Mouse (Mus musculus) embryo, embryonic 9.5 days (tissue): ENCODE measurements around the gene Actn4.

Experiments
- DNase-seq: peaks from one replicate; pipeline ENCODE4 v3.0.0-alpha.2; 2017; ENCODE audit errors: extremely low spot score

Actn4 gene

DNA sequence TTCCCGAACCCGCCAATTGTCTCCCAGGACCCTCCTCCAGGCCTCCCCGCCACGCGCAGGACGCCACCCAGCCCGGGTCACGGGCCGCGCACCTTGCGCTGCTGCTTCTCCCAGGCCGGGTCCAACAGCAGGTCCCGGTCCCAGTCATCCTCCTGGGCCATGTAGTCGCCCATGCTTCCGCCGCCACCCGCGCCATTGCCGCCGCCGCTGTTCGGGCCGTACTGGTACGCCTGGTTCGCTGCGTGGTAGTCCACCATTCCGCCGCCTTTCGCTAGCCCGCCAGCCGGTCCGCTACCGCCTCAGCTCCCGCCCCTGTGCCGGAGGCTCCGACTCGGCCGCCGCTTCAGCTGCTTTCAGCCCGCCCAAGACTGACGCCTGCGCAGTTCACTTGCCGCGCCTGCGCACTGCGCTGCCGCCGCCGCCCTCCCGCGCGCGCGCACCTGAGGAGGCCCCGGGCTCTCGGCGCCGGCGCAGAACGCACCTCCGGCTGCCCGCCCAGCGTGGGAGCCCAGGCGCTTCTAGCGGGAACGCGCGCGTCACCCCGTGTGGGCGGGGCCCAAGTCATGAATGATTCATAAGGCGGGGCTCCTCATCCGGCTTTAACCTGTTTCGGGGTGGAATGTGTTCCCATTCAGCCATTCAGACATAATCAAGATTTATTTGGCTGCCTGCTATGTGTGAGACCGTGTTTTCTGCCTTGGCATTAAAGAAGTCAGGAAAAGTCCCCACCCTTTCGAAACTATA, at the start of gene Actn4:
Gene Actn4, minus strand, starts transcription at position 414 of the 744 bp plus-strand sequence.
- DNase-seq: peak; percentile 98

- DNase-seq: no peak
These were observed 46.6 kb upstream of the Actn4 start for GRCm38 (mm10) chr7:29008714-29009113.

DNA sequence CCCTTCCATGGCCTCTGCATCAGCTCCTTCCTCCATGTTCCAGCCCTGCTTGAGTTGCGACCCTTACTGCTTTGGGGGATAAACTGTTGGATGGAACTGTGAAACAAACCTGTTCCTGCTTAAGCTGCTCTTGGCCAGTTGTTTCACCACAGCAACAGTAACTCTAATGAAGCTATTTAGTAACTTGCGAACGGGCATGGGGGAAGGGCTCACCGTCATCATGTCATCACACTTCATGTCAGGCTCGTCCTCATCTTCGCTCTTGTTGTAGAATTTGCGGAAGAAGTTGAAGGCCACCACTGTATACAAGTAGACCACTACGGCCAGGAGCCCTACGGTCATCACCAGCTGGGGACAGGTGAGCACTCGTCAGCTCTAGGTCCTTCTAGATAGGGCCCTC, 46.0 kb upstream of the Actn4 start:
- no peak for DNase-seq

DNA sequence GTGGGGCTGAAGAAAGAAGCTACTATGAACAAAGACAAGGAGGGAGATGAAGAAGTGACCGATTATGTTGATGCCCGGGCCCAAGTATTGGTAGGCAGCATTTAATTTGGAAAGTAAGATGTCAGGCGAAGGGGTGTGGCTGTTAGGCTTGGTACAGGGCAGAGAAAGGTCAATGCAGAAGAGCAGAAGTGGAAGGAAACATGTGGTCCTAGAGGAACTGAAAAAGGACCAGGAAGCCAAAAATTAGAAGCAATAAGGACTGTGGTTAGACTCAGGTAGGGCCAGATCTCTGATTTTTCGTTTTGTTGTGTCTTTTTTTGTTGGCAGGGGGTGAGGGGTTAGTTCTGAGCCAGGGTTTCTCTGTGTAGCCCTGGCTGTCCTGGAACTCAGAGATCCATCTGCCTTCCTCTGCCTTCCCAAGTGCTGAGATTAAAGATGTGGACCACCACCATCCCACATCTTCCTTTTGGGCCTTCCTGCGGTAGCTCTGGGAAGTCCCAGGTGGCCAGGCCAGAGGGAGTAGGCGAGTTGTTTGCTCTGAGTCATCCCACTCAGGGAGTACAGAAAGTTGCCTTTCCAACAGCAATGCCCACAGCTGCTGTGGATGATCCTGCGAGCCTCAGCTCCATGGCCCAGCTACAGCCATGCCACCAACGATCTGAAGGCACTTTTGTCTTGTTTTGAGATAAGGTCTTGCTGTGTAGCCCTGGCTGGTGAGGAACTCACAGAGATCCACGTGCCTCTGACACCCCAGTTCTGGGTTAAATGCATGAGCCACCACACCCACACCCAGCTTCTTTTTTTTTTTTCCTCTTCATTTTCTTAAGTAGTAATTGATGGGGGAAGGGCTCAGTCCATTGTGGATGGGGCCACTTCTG, 45.3 kb upstream of the Actn4 start:
- no peak for DNase-seq

DNA sequence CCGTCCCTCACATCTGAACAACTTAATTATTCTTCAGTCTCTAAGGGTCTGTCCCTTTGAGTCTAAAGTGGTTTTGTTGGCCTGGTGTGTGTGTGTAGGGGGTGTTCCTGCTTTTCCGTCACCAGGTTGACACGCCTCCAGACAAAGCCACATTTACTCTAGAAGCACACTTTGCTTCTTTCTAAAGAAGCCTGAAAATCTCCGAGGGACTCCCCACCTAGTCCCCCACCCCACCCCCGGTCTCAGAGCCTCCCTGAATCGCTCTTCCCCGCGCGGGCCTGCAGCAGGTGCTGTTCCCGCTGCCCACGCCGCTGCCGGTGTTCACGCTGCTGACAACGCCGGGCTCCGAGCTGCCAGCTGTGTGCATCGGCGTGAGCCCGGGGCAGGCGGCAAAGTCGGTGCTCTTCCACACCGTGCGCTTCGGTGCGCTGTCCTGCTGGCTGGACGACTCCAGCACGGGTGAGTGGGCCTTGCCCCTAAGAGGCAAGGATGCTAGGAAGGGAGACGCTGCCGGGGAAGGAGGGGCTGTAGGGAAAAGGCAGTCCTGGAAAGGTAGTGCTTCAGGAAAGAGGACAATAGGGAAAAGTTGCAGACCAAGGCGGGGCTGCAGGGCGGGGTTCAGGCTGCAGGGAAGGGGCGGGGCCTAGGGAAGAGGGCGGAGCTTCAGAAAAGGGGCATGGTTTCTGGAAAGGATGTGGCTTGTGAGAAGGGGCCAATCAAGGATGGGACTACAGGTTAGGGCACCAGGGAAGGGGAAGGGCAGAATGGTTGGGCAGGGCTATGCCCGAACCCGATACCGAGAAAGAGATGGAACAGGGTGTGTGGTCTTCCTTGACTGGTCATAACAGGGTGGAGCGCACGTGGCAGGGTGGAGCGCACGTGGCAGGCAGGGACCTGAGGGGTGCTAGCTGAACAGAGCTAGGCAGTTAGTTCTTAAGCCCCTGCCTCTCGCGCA, 38.8 kb upstream of the Actn4 start:
- DNase-seq: peak; percentile 96

DNA sequence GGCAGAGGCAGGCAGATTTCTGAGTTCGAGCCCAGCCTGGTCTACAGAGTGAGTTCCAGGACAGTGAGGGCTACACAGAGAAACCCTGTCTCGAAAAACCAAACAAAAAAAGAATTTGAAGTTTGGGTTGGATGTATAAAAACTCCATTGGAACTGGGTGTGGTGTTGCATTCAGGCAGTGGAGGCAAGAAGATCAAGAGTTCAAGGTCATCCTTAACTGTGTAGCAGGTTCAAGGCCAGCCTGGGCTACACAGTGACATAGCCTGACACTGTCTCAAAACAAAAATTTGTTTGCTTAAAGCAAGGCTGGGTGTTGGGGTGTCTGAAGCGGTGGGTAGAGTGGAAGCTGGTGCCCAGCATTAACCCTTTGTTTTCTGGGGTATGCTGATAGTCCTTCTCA, 31.3 kb upstream of the Actn4 start:
- DNase-seq: no peak

DNA sequence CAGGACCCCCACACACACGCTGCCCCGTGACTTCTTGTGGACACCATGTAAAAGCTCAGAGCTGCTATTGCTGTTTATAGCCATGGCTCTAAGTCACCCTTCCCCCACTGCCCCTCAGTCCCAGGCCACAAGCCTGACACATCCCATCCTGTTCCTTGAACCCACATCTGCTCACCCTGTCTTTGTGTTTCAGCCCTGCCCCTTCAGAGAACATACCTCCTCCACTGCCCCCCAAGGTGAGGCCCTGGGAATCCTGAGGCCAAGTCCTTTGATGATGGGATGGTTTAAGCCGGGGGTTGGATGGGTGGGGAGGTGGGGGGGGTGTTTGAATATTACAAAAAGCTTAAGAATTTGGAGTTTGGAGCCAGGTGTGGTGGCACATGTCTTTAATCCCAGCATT, 30.9 kb upstream of the Actn4 start:
- no peak for DNase-seq

DNA sequence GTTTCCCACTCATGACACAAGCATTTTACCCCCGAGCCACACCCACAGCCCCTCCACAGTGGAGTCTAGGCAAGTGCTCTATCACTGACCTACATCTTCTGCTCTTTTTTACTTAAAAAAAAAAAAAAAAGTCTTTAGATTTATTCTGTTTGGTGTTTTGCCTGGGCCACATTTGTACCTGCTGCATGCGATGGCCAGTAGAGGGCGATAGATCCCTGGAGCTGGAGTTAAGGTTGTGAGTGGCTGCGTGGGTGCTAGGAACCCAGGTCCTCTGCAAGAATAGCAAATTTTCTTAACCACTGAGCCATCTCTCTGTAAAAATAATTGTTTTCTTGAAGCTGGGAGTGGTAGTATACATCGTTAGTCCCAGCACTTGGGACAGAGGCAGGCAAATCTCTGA, 29.5 kb upstream of the Actn4 start:
- no peak for DNase-seq

- no peak for DNase-seq
These were observed 28.7 kb upstream of the Actn4 start for GRCm38 (mm10) chr7:28990766-28991273.

- DNase-seq: no peak
These were observed 23.1 kb upstream of the Actn4 start for GRCm38 (mm10) chr7:28985207-28985606.

DNA sequence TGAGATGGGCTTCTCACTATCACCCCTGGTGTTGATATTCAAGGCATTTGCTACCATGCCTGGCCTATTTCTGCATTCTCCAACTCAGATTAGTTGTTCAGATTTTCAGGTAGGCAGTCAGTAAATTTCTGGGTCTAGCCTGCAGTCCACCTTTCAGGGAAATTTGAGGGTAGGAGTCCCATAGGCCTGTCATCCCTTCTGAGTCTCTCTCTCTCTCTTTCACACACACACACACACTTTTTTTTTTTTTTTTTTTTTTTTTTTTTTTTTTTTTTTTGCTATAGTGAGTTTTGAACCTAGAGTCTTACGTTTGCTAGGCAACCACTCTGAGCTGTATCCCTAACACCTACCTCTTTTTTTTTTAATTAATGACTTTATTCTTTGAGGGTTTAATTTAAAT, 22.3 kb upstream of the Actn4 start:
- no peak for DNase-seq

GRCm38 (mm10) chr7:28983849-28984248, 21.7 kb upstream of the Actn4 start:
- DNase-seq: no peak

GRCm38 (mm10) chr7:28983141-28983564, 21.0 kb upstream of the Actn4 start:
- DNase-seq: no peak

DNA sequence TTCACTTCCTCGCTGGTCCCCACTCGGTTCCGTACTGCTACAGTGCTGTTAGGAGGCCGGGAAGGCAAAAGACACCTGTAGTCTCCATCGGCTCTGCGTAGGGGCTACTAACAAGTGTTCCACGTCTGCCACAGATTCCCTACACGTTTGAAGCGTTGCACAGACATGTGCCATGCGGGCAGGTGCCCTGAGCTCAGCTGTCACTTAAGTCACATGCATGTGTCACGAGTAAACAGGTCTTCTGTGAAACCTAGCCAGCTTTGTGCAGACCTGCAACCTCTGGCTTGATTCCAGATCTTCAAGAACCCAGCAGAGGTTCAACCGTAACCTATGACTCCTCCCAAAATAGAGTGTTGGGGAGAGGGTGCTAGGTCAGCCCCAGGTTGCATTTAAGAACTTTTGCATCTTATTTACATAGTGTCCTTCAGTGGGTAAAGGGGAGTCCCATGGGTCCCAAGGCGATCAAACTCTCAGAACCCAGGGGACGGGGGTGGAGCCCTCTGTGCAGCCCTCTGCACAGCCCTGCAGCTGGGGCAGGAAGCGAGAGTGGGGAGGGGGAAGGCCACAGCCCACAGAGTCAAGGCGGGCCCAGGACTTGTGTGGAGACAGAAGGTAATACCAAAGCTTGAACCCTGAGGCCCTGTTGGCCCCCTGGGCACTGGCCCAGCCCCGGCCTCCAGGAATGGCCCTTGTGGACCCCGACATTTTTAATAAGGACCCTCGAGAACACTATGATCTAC, 20.3 kb upstream of the Actn4 start:
- no peak for DNase-seq

GRCm38 (mm10) chr7:28981651-28982273, 19.6 kb upstream of the Actn4 start, which contains the start of the genes Eif3k and Map4k1:
Gene Eif3k, minus strand, starts transcription at chr7:28981864.
Gene Map4k1, plus strand, starts transcription at chr7:28982050.
- DNase-seq: peak; percentile 93

- DNase-seq: no peak
These were observed 15.4 kb upstream of the Actn4 start for GRCm38 (mm10) chr7:28977556-28977955.

- DNase-seq: no peak
These were observed 10.9 kb upstream of the Actn4 start for GRCm38 (mm10) chr7:28973025-28973424.

GRCm38 (mm10) chr7:28972542-28972985, 10.4 kb upstream of the Actn4 start:
- DNase-seq: peak; percentile 73

GRCm38 (mm10) chr7:28971770-28972269, 9.7 kb upstream of the Actn4 start:
- DNase-seq: no peak

- DNase-seq: no peak
These were observed 8.9 kb upstream of the Actn4 start for GRCm38 (mm10) chr7:28971029-28971428.
